Mouse (Mus musculus) embryo, embryonic 10 days (tissue): ENCODE measurements around the gene Mical3.

Source experiments
- DNase-seq: peaks from one replicate; pipeline ENCODE4 v3.0.0-alpha.2; 2015; ENCODE audit warnings: low spot score

Mical3 gene

DNA sequence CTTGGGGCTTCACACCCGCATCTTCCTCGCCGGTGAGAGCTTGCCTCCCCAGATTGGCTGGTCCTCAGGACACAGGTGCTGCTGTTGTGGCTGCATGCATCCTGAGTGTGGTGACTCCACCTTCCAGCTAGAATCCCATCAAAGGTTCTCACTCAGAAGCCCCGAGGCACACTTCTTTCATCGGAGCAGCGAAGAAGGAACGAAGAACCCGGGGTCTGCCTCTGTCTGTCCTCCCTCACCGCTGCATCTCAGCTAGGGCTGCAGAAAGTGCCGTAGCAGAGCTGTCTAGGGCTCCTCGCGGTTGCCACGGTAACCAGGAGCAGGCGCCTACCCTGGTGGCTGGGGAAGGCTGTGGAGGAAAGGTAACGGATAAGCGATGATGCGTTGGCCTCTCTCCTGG lies at the start of gene Mical3:
Mical3 (minus strand) TSS at position 227 of the 400 bp plus-strand sequence.
- peak; percentile 78 for DNase-seq

DNA sequence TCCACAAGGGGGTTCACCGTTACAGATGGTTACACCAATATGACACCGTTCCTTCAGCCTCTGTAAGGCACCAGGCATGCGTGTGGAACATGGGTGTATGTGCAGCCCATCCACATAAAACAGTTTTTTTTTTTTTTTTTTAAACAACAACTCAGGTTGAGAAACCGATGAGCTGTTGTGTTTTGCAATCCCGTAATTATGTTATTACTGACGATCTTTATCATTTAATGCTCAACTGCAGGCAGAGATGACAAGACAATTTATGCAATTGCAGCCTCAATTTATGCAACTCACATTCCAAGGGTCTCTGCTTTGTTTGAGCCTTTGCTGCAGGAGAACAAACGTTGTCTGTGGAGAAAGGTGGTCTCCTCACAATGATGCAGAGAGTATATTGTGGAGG lies 49.0 kb upstream of the Mical3 start:
- DNase-seq, result no peak

DNA sequence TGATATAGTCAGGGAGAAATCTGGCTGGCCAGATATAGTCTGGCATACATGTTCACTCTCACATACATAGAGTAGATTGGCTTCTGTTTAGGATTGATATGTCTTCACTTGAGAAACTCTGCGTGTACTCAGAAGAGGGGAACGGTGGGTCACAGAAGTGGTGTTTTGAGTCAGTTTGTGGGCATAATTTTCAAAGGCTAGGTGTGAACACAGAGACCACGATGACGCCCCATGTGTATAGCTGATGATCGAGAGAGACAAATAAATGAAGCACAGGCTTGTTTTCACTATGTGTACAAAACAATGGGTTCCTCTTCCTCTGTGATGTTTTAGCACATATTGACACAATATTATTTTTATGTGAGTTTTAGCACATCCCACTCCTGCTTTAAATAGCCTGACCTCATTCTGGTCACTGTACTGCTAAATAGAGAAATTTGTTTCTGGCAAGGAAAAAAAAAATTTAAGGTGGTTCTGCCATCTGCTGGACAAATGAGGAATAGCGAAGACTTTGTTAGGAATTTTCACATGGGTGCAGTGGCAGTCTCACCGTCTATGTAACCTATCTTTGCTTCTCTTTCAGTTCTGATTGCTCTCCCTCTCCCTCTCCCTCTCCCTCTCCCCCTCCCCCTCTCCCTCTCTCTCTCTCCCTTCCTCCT lies 48.0 kb upstream of the Mical3 start:
- peak; percentile 46 for DNase-seq

DNA sequence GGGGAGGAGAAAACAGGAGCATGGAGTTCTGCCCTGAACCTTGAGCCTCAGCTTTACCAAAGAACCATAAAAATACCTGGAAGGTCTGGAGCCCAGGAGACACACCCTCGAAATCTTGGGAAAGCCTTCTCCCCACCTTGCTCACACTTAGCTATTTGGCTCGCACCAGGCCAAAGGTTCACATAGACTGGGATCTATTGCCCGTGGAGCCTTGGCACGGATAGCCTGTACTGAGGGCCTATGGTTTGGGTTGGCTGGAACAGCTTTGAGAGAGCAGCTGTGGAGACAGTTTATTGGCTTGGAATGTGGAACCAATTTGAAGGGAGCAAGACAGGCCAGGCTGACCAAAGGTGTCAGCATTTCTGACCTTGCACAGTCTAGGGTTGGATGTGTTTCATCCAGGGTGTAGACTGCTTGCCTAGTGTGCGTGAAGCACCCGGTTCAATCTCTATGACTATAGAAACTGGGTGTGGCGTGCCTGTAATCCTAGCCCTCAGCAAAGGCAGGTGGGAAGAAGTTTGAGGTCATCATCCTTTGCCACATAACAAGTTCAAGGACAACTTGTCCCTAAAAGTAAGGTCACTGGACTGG lies 46.4 kb upstream of the Mical3 start:
- DNase-seq, result no peak

DNA sequence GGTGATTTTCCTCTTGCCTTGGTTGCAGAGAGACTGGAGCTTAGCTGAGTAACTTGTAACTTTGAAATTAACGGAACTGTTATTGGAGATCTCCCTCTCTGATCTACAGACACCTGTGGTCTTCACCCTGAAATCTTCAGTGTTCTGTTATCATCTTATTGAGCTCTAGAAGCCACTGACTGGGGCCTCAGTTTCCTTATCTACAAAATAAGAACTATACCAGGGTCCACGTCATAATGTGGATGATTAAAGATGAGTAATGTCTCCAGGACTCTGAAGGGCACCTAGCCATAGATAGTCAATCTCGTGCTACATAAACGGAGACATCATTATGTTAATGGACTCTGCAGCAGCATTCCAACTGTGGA lies 45.9 kb upstream of the Mical3 start:
- no peak for DNase-seq

DNA sequence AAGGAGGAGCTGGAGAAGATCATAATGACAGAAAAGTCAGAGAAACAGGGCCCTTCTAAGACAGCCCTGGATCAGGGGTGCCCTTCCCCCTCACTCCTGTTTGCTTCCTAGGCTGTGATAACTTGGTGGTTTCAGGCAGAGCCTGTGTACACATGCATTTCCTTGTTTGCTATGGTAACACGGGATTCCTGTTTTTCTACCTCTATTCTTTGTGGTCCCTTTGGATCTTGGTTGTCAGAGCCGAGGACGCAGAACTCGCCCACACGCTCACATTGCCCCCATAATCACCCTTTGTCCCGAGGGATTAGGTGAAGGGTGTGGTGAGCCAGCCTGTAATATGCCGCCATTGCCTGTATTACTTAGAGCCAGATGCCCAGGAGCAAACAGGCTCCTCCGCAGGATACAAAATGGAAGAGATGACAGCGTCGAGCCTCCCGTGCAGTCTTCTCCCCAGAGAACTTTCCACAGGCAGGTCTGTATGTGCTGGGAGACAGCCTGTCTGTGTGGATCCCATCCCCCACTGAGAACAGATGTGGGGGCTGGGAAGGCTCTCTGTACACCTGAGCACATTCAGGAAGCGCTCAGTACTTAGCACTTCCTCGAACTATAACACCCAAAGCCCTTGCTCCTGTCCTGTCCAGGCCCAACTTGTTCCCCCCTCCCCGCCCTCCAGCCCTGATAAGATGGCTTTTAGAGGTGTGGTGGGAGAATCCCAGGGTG lies 45.4 kb upstream of the Mical3 start:
- no peak for DNase-seq

DNA sequence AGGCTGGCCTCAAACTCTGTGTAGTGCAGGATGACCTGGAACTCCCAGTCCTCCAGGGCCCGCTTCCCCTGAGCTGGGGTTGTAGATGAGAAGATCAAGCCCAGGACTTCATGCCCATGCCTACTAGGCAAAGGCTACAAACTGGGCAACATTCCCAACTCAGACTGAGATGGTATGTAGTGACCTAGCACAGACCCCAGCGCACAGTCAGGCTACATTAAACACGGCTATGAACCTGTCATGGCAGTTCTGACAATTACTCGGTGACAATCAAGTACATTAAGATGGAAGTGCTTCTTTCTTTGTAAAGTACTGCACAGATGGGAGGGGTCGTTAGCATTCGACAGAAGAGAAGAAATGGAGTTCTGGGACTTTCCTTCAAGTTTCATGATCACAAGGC lies 44.0 kb upstream of the Mical3 start:
- DNase-seq, result no peak

DNA sequence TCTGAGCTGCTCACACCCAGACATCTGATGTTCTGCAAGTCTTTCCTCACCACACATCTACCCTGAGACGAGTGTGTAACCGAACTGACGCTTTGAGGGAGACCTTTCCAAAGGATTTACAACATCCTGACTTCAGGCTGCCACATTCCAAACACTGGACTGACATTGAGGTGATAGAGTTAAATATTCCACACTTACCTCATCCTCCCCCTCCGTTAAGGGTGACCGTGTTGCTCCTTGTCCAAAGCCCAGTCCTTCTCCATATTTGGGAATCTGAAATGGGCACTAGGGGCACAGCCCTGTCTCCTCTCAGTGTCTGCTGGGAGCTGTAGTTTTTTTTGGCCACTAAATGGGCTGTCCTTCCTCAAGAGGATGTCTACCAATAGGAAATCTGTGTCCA lies 42.7 kb upstream of the Mical3 start:
- no peak for DNase-seq

DNA sequence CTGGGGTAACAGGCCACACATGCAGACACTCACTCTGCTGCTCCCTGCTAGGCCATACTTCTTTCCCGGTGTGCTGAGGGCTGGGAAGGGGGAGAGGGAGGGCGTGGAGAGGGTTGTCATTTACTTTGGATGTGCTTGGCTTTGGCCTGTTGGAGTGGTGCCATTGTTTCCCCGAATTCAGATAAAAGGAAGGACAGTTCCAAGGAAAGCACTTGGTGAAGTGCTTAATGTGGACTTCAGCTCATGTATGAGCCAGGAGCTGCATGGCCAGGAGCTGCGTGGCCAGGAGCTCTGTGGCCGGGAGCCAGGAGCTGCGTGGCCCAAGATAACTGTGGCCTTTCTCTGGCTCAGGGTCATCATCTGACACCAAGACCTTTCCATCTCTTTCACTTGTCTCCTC lies 40.3 kb upstream of the Mical3 start:
- DNase-seq, result no peak

DNA sequence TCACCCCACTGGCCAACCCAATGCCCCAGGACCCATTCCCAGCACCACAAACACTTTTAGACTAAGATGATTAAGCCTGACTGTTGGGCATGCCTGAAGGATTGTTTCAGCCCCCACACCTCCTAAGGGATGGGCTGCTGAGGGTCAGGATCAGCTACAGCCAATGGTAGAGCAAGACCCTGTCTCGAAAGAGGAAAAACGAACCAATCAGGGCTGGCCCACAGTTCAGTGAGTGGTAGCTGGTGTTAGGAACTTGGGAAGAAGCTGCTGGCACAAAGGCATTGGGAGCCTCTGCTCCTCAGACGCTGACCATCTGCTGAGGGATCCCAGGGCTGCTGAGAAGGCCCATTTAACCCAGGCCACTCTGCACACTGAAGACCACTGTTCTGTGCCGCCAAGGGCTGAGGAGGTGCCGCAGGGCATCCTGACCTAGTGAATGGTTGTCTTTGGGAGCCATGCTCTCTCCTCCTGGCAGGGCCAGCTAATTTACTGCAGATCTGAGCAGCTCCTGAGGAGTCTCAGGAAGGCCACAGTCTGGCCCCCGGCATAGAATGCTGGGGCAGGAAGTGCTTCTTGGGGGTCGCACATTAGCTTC lies 36.7 kb upstream of the Mical3 start:
- DNase-seq, result peak; percentile 57

DNA sequence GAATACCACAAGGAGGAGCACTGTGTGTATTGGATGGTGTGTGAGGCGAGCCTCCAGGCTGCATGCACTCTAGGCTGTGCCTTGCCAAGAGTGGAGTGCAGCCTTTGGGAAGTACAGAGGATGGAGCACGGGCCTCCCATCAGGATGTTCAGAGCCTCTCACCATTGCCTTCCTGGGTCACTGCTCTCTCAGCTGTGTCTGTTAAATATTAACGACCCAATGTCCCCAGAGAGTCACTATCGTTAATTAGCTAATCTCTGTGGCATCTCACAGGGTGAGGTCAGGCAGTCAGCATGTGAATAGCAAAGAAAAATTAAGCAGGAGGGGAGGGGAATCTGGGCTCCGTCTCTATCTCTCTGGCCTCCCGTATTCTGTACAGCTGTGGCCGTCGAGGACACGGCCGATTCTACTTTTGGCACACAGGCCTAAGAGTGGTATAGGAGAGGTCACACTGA lies 35.3 kb upstream of the Mical3 start:
- peak; percentile 31 for DNase-seq

DNA sequence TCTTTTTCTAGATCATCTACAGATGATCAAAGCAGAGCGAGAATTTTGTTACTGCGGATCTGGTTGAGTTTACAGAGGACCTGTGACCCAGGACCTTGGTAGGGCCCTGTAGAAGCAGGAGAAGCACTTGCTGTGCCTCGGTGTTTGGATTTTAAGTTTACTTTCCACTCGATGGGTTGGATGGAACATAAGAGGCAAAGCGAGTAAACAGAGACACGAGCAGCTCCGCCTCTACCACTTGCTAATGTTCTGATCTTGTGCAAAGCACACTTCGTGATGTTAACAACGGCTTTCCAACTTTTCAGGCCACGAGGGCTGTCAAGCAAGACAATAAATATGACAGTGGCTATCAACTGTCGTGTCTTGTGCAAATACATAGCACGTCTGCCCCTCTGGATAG lies 31.8 kb upstream of the Mical3 start:
- no peak for DNase-seq

DNA sequence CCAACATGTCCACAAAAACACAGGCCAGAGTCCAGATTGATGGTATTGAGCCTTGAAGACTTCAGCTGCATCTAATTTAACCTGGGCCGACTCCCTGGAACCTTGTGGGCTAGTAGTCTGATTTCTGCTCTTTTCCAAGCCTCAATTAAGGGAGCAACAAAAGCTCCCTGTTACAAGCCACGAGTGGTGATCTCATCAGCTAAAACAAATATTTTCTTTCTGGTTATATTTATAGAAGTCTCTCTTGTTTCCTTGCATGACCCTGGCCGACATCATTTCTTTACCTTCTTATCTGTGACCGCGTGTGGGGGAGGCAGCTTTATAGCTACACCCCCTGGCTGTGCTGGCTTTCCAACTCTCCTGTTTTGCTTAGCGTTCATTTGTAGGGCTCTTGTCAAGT lies 29.3 kb upstream of the Mical3 start:
- DNase-seq, result no peak

DNA sequence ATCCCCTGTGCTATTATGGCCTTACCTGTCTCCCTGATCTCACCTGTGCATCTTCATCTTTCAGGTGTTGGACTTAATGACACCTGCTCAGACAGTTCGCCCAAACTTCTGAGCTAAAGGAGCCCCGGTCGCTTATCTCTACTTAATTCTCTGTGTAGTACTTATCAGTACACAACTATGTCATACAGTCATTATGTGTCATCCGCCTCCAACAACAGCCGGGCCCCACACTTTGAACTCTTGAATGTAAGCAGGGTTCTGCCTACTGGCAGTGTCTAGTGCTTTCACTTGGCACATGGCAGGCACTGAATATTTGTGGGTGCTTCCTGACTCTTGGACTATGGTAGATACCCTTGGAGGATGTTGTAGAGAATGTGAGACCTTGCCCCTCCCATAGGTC lies 28.8 kb upstream of the Mical3 start:
- DNase-seq, result no peak

DNA sequence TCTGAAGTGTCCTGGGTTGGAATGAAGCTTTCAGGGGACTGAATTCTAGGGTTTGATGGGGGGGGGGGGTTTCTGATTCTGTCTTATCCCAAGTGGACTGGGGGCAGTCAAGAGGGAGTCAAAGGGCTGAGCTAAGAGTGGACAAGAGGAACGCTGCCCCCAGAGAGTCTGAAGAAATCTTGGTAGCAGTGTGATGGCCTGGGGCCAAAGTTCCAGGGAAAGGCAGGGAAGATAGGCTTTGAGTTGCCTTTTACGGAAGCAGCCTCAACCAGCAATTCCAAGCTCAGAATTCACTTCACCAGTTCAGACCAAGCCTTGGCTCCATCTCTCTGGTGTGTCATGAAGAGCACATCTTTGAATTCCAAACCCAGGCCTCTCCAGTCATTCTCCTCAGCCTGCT lies 25.2 kb upstream of the Mical3 start:
- no peak for DNase-seq

DNA sequence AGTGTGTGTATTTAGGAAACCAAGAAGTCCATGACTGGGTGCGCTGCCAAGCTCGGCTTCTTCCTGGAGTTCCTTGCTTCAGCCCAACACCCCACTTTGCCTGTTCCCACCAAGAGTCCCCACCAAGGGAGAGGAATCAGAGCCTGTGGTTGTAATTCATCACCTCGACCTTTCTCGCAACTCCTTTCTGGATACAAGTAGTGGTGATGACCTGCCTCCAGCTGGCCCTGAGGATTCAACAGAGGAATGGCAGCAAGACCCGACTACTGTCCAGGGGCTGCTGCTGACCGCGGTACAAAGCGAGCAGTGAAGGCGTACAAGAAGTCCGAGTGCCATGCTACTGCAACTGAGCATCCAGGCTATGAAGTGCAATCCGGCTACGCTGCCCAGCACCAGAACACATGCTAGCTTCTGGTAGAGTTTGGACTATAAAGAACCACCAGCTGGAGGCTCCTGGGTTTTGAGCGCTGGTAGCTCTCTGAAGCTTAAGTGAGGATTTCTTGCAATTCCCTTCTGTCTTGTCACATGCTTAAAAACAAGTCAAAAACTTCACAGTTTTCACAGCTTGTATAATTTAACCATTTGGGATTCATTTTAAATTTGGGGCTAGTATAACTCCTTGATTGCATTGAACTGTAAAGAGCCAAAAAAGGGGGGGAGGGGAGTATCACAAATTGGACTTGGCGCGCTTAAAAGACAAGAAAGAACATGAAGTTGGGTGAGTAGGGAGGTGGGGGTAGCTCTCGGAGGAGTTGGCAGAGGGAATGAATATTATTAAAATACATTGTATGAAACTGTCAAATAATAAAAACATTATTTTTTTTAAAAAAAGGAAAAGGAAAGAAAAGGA lies 23.9 kb upstream of the Mical3 start:
- DNase-seq, result no peak

DNA sequence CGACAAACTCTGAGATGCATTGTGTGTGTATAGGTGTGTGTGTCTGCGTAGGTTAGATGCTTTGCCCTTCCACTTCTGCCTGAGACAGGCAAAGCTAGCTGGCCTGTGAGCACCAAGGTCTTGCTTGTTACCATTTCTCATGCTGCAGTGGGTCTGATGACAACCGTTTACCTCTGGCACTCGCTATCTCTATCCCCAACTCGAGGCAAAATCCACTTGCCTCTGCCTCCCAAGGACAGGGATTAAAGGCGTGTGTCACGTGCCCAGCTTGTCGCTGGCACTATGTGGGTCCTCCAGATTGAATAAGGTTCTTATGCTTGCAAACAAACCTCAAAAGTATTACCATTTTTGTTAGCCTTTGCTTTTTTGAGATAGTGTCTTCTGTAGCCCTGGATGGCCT lies 22.4 kb upstream of the Mical3 start:
- no peak for DNase-seq

DNA sequence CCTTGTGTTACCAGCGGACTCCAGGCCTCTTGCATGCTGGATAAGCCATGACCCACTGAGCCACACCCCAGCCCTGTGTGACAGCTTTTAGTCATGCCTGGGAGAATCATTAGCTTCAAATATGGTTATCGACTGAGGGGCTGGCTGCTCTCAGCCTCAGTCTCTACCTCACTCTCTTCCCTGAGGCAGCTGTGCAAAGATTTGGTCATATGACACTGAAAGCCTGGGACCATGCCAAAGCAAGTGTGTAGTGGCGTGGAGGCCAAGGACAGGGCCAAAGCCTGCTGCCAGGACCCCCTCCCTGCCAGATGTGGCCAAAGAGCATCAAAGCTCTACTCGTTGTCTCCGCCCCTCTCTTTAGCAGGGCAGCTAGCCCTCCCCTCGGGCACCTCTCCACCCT lies 20.9 kb upstream of the Mical3 start:
- no peak for DNase-seq

DNA sequence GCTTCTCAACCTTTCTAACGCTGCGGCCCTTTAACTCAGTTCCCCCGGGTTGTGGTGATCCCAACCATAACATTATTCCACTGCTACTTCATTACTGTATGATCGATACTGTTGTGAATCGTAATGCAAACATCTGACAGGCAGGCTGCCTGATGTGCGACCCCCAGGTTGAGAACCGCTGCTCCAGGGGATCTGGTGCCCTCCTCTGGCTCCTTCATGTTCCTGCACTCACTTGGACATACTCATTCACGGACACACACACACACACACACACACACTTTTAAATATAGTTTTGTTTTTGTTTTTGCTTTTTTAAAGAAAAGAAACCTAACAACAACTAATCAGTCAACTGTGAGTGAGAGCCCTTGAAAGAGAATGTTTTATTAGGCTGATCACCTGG lies 19.3 kb upstream of the Mical3 start:
- no peak for DNase-seq

DNA sequence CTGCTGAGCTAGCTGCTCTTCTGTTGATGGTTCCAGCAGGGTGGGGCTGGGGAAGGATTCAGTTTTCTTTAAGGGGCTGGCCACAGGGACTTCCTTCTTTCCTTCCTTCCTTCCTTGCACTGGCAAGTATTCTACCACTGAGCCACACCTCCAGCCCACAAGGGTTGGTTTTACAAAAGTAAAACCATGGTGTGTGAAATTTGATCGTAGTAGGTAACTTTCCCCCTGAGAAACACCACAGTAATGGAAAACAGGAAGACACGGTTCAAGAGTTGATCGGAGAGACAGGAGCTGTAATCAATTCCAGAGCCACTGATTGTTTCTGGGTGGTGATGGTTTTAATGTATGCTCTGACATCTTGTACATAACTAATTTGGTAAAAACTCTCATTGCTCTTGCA lies 18.6 kb upstream of the Mical3 start:
- DNase-seq, result no peak

DNA sequence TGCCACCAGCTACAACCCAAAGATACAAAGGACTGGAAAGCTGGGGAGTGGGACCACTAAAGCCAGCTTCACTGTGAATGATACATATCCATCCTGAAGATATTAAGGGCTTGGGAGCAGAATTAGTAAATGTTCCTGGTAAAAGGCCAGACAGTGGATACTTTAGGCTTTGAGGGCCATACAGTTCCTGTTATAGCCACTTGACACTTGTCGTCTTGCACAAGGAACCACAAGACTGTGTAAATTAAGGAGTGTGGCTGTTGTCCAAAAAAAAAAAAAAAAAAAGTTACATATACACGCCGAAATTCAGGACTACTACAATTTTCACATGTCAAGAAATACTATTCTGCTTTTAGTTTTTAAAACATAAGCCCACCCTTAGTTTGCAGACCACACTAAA lies 17.6 kb upstream of the Mical3 start:
- no peak for DNase-seq

DNA sequence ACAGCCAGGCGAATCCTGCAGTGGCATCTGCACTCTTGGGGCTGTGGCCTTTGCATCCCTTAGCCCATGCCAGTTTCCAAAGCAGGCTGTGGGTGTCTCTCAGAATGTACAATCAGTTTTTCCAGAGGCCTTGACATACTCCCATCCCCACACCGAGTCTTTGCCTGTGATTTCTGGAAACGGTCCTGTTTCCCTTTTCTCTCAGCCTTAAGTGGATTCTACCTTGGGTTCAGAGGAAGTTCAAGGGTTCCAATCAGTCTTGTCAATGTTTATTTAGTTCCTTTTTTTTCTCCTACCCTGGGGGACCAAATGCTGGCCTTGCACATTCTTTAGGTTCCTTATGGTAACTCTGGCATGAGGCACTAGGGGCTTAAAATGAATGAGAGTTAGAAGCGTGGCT lies 16.0 kb upstream of the Mical3 start:
- peak; percentile 59 for DNase-seq
